Mouse (Mus musculus) cortical plate, adult 2 months (tissue): Measurements from ENCODE around the gene Pcp4. TPM values are rescaled to one million over a fixed set of nuclear protein-coding genes. Genes with fewer than 3 reads are reported as not detected.
A peak's percentile ranks its signal among the peaks of the same experiment; 100 is the strongest.

Source experiments
- H3K27ac ChIP-seq: fragments of 200-500 bp; 2 replicates; pipeline ENCODE4 v1.5.1; 2012; ENCODE audit warnings: low read length, control low read depth, inconsistent platforms; ENCODE audit not compliant: insufficient read depth
- H3K4me1 ChIP-seq: fragments of 200-500 bp; 2 replicates; pipeline ENCODE4 v1.6.1; 2011; ENCODE audit warnings: low read length; ENCODE audit not compliant: control insufficient read depth, insufficient read depth
- H3K4me3 ChIP-seq: fragments of 200-500 bp; 2 replicates; pipeline ENCODE4 v1.5.1; 2011; ENCODE audit warnings: mild to moderate bottlenecking, low read length, control low read depth; ENCODE audit not compliant: insufficient read depth
- CTCF ChIP-seq: fragments of 200-500 bp; IDR thresholded peaks from 2 replicates; pipeline ENCODE4 v1.5.1; 2011; ENCODE audit warnings: mild to moderate bottlenecking, control low read depth, low read length; ENCODE audit not compliant: insufficient read depth; ENCODE audit errors: extremely low read depth
- POLR2A ChIP-seq: fragments of 200-500 bp; IDR thresholded peaks from 2 replicates; pipeline ENCODE4 v1.6.1; 2011; ENCODE audit warnings: mild to moderate bottlenecking, low read length, control low read depth; ENCODE audit not compliant: insufficient read depth; ENCODE audit errors: extremely low read depth
- polyA plus RNA-seq: library from polyadenylated mRNA; depleted of rRNA; stranded (reverse); fragments of >200 nt; gene quantifications from 2 replicates; pipeline ENCODE4 v1.2.3, GENCODE M21; 2012

The Pcp4 gene
- polyA plus RNA-seq, 1 experiment, result 753 TPM

DNA sequence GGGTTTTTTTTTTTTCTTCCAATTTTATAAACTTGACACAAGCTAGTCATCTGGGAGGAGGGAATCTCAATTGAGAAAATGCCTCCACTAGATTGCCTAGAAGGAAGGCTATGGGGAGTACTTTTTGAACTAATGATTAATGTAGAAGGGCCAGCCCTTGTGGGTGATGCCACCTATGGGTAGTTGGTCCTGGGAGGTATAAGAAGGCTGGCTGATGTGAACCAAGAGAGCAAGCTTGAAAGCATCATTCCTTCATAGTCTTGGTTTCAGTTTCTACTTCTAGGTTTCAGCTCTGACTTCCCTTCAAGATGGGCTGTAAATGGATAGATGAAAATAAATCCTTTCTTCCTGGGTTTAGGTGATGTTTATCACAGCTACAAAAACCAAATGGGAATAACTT, 13.3 kb upstream of the Pcp4 start:
- Histone ChIP-seq H3K4me1 (no peaks in the 10 kb centered on the region), H3K4me3 (no peak overlapping the region), H3K27ac (no peak overlapping the region)
- no peak for TF ChIP-seq POLR2A
- TF ChIP-seq CTCF, result no peak

- Histone ChIP-seq H3K27ac (no peak overlapping the region), H3K4me1 (no peaks in the 10 kb centered on the region)
Measured at GRCm38 (mm10) chr16:96457612-96458011, 9.8 kb upstream of the Pcp4 start.

GRCm38 (mm10) chr16:96459356-96459755, 8.1 kb upstream of the Pcp4 start:
- Histone ChIP-seq H3K4me1 (no peaks in the 10 kb centered on the region), H3K27ac (no peak overlapping the region), H3K4me3 (no peak overlapping the region)
- TF ChIP-seq CTCF, result no peak
- no peak for TF ChIP-seq POLR2A

More at GRCm38 (mm10) chr16:96457612-96458011, 9.8 kb upstream of the Pcp4 start:
- TF ChIP-seq POLR2A, result no peak
- no peak for TF ChIP-seq CTCF
- H3K4me3 ChIP-seq, result no peak overlapping the region

- TF ChIP-seq CTCF, result no peak
- no peak for TF ChIP-seq POLR2A
- Histone ChIP-seq H3K4me1 (no peaks in the 10 kb centered on the region), H3K4me3 (no peak overlapping the region), H3K27ac (no peak overlapping the region)
Measured at GRCm38 (mm10) chr16:96460788-96461187, 6.6 kb upstream of the Pcp4 start.

GRCm38 (mm10) chr16:96468011-96468410, 605 bp downstream of the Pcp4 start:
- 0 out of 2 replicates have a peak, but pooled peaks cover 1% of the 10 kb centered on the region for H3K4me1 ChIP-seq

DNA sequence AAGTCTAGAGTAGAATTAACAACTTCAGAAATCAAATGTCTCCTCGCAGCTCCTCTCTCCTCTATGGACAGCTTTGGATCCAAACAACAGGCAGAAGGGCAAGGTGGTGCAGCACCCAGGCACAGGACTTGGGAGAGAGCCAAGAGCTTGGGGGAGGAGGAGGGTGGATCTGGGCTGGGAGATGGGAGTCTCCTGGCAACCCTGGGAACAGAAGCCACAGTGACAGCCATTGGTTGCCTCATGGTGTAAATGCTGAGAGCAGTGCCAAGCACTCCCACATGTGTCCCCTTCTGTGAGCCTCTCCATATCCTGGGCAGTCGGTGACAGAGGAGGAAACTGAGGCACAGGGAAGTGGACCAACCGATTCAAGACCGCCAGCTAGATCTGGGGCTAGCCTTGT, 1.3 kb downstream of the Pcp4 start:
- TF ChIP-seq POLR2A, result no peak; the same call in 1 of the 2 replicates
- no peak for TF ChIP-seq CTCF
- Histone ChIP-seq H3K4me1 (peaks cover 3% of the 10 kb centered on the region; the same call in 1 of the 2 replicates), H3K4me3 (peak overlapping the region; percentile 34), H3K27ac (peak overlapping the region; percentile 16; the same call in 1 of the 2 replicates)

More at GRCm38 (mm10) chr16:96468011-96468410, 605 bp downstream of the Pcp4 start:
- H3K27ac ChIP-seq, result no peak overlapping the region
- peak overlapping the region; percentile 34 for H3K4me3 ChIP-seq
- TF ChIP-seq POLR2A (no peak), CTCF (no peak)

- peak overlapping the region; percentile 34 for H3K4me3 ChIP-seq
Measured at GRCm38 (mm10) chr16:96469640-96470039, 2.2 kb downstream of the Pcp4 start.

GRCm38 (mm10) chr16:96472361-96472760, 5.0 kb downstream of the Pcp4 start:
- Histone ChIP-seq H3K27ac (no peak overlapping the region), H3K4me1 (peaks cover 3% of the 10 kb centered on the region), H3K4me3 (no peak overlapping the region; the same call in 1 of the 2 replicates)
- TF ChIP-seq POLR2A, result no peak
- TF ChIP-seq CTCF, result no peak

More at GRCm38 (mm10) chr16:96469640-96470039, 2.2 kb downstream of the Pcp4 start:
- Histone ChIP-seq H3K4me1 (peaks cover 3% of the 10 kb centered on the region), H3K27ac (no peak overlapping the region)
- TF ChIP-seq POLR2A (no peak), CTCF (0 out of 2 replicates have a peak, but pooled peaks have one; percentile 2)

DNA sequence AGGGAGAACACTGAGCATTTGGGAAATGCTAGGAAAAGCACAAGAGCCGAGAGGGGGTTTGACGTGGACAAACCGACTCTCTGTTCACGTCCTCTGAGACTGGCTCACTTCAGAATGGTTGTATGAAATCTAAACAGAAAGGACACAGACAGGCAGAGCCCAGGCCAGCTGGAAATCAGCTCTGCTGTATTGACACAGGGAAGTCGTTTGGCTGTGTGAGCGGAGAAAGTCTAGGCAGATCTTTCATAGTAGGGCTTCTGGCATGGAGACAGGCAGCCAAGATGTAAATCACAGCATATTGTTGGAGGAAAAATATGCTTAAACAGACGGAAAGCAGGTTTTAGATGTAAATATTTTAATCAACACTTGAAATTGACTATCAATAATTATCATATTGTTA, 5.4 kb downstream of the Pcp4 start:
- Histone ChIP-seq H3K4me3 (no peak overlapping the region; the same call in 1 of the 2 replicates), H3K27ac (no peak overlapping the region), H3K4me1 (peaks cover 3% of the 10 kb centered on the region)
- TF ChIP-seq CTCF (no peak), POLR2A (no peak)

GRCm38 (mm10) chr16:96474185-96474584, 6.8 kb downstream of the Pcp4 start:
- Histone ChIP-seq H3K27ac (no peak overlapping the region), H3K4me3 (no peak overlapping the region), H3K4me1 (peaks cover 3% of the 10 kb centered on the region)
- TF ChIP-seq POLR2A (no peak), CTCF (no peak)
